Mouse (Mus musculus) urinary bladder, postnatal 36 days (tissue): ENCODE data around the gene Cd164l2.

Source experiments
- DNase-seq, 2 experiments: peaks; one replicate each; pipeline ENCODE4 v3.0.0; 2022; ENCODE audit warnings: low spot score in 2 of 2, mixed read lengths in 1 of 2

Gene Cd164l2

DNA sequence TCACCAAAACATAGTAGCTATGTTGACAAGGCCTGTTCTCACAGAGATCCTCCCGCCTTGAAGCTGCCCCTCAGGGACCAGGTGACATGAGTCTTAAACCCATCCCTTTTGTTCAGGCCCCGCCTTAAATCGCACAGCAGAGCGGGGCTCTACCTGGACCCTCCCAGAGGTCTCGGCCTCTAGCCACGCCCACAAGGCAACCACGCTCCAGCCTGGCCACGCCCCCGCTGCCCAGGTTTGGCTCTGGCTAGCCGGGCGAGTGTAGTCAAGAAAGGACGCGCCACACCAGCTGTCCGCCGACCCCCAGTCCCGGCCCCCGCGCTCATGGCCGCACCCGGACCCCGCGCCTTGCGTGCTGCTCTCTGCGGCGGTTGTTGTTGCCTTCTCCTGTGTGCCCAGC, 8.7 kb downstream of the Cd164l2 start:
- peak; percentile 40 to 54 for DNase-seq

GRCm38 (mm10) chr4:133221701-133222100, 9.8 kb downstream of the Cd164l2 start:
- DNase-seq: no peak

- DNase-seq: no peak
Measured at GRCm38 (mm10) chr4:133223875-133224274, 11.9 kb downstream of the Cd164l2 start.

DNA sequence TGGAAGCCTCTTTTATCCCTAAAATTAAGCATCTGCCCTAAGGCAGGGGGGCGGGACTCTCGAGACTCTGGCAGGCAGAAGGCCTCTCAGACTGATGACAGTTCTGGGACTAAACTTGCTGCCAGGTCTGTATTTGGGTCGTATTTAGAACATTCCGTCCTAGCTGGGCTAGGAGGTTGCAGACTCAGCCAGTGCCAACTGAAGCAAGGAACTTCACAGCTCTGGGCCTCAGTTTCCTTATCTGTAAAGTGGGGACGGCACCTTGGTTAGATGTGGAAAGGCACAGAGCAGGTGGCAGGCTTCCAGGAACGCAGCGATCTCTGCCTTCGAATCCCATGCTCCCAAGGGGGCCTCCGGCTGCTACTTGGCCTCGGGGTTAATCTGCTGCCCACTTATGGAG, 14.1 kb downstream of the Cd164l2 start:
- DNase-seq: no peak

DNA sequence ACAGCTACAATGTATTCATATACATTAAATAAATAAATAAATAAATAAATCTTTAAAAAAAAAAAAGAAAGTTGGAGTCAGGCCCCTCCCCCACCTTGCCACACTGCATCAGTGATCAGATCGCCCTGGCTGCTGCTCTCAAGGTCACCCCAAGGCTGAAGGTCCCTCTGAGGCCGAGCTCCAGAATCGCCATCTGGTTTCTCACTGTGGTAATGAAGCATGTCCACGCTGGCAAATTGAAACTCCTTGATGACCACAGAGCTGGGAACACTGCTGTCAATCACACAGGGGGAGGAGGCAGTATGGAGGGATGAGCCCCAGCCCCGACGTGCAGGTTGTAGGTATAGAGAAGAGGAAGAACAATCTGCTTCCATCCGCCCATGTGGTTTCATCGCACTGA, 15.7 kb downstream of the Cd164l2 start:
- no peak for DNase-seq

- DNase-seq: no peak
Measured at GRCm38 (mm10) chr4:133229582-133229981, 17.7 kb downstream of the Cd164l2 start.

GRCm38 (mm10) chr4:133233285-133233976, 21.5 kb downstream of the Cd164l2 start:
- peak in 1 of 2 experiments; percentile 43 for DNase-seq

GRCm38 (mm10) chr4:133234771-133235170, 22.8 kb downstream of the Cd164l2 start:
- no peak for DNase-seq

DNA sequence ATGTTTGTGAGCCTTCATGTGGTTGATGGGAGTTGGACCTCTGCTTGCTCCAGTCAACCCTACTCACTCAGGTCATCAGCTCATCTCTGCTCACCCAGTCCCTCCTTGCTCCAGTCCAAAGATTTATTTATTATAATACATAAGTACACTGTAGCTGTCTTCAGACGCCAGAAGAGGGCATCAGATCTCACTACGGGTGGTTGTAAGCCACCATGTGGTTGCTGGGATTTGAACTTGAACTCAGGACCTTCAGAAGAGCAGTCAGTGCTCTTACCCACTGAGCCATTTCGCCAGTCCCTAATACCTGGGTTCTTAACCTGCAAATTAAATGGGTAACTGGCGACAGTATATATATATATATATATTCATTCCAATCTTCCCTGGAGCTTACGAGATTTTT, 23.5 kb downstream of the Cd164l2 start:
- no peak for DNase-seq

GRCm38 (mm10) chr4:133237911-133238310, 26.0 kb downstream of the Cd164l2 start:
- no peak for DNase-seq

DNA sequence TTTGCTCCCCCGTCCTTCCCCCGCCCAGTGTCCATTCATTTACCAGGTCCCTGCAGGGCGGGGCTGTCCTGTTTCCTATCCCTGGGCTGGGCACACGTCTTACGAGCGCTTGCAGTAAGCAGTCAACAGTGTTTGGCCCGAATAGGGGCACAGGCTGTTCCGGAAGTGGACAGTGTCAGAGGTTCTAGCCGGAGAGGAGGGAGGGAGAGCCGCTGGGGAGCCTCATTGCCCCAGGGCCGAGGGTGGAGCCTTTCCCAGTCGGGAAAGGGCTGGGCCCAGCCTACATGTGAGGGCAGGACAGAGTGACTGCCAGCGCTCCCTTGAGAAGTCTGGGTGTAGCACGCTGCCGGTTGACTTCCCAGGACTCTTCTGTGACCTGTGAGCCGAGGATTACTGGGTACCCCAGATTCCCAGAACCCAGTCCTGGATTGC, 28.6 kb downstream of the Cd164l2 start, which contains the start of gene Map3k6:
TSS of gene Map3k6 (plus strand) at position 329 of the 432 bp plus-strand sequence.
- DNase-seq: peak; percentile 75 to 92

DNA sequence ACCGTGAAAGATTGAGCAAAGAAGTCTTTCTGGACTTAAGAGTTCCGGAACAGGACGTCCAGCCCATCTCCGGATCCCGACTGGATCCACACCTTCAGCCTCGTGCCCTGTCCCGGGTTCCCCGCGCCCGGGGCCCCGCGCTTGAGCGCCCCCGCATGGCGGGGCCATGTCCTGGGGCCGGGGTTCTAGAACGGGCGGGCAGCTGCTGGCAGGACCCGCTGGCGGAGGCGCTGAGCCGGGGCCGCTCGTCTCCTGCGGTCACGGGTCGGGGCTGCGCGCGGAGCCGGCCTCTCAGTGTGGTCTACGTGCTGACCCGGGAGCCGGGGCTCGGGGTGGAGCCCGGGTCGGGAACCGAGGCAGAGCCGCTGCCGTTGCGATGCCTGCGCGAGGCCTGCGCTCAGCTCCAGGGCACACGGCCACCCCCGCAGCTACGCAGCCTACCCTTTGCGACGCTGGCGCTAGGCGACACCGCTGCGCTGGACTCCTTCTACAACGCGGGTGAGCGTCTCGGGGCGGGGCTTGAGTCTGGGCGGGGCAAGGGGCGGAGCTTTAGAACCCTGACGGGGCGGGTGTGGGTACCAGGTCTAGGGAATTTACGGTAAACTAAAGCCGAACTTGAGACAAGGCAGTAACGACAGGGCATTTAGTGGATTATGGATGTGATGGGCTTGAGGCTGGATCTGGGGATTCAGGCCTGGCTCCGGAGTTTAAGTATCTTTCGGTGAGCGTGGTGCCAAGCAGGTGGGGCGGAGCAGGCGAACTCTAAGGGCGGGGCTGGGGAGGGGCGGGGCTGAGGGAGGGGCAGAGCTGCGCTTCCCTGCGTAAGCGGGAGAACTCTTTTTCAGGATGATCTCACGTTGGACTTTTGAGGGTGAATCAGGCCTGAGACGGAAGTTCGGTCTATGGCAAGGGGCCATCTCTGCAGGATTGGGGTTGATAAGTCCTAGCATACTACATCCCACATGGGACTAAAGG, 29.3 kb downstream of the Cd164l2 start:
- DNase-seq: peak; percentile 92 to 93

- no peak for DNase-seq
Measured at GRCm38 (mm10) chr4:133241910-133242309, 30.0 kb downstream of the Cd164l2 start.

- DNase-seq: no peak
Measured at GRCm38 (mm10) chr4:133242710-133243109, 30.8 kb downstream of the Cd164l2 start.

- DNase-seq: no peak
Measured at GRCm38 (mm10) chr4:133243538-133243937, 31.6 kb downstream of the Cd164l2 start.

DNA sequence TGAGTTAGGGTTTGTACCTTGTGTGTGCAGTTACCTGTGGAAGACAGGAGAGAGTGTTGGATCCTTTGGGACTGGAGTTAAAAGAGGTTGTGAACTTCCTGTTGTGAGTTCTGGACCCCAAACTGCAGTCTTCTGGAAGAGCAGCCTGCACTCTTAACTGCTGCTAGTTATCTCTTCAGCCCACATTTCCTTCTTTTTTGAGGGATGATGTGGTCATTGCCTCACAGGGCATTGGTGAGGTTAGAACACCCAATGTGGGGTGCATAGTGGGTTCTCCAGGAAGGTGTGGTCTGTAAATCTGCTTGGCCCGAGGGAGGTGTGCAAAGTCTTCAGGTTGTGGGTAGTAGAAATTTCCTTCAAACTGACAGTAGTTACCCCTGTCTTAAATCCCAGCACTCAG, 32.4 kb downstream of the Cd164l2 start:
- no peak for DNase-seq

- no peak for DNase-seq
Measured at GRCm38 (mm10) chr4:133247072-133247471, 35.1 kb downstream of the Cd164l2 start.

DNA sequence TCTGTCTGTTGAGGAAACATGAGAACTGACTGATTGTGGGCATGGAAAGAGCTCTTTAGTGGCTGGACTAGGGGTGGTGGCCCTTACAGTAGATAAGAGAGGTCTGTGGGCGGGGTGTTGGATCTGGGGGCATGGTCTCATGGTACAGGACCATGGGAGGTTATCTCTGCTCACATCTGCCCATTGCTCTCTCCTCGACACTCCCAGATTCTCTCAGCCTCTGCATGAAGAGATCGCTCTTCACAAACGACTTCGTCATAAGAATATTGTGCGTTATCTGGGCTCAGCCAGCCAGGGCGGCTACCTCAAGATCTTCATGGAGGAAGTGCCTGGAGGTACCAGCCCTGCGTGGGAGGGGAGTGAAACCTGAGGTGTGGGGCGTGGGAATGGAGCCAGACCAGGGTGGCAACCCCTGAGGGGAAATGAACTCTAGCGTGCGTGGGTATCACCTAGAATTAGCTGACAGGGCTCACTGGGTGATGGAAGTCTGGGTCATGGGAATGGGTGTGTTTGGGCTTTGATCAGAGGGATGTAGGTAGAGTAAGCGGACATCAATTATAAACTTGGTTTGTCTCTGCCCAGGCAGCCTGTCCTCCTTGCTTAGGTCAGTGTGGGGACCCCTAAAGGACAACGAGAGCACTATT, 36.0 kb downstream of the Cd164l2 start:
- DNase-seq: no peak

GRCm38 (mm10) chr4:133250609-133251008, 38.7 kb downstream of the Cd164l2 start:
- peak; percentile 87 for DNase-seq

DNA sequence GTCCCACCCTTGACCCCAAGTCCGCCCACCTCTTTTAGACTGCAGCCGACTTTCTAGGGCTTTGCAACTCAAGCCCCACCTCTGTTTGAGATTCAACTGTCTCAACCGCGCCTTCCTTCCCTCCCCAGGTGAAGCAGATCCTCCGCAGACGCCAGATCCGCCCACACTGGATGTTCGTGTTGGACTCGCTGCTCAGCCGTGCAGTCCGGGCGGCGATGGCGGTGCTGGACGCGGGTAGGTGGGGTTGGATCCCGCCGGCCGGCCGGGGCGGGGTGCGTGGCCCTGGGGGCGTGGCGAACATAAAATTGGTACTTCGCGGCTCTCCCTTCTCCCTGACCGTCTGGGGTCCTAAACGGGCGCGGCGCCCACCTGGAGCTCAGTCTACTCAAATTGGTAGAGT, 39.3 kb downstream of the Cd164l2 start:
- peak in 1 of 2 experiments; percentile 52 for DNase-seq

DNA sequence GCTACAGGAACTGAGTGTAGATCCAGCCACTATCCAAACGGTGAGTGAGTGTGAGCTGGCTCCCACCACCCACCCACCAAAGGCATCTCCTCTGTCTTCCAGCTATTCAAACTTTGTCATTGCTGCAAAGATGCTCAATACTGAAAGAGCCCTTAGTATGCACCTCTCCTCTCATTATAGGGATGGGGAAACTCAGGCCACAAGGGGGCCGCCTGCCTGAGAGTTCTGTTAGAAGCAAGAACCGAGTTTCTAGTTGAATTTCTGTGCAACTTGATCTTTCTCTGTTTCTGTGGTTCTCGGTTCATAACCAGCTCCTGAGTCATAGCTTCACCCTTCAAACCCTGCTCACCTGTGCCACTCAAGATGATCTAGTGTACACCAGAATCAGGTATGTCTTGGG, 40.2 kb downstream of the Cd164l2 start:
- DNase-seq: no peak

GRCm38 (mm10) chr4:133253412-133253811, 41.5 kb downstream of the Cd164l2 start:
- DNase-seq: no peak
